Mouse (Mus musculus): Measurements from ENCODE around the gene Cldn11.
A peak's percentile ranks its signal among the peaks of the same experiment; 100 is the strongest.
"Not testable (repeated sequence)": the region's sequence is repeated elsewhere in the genome, so short reads cannot be mapped to it uniquely, and the experiment has no call there.

The Cldn11 gene

GRCm38 (mm10) chr3:31149706-31150105 lies at the start of gene Cldn11:
Cldn11 (plus strand) TSS chr3:31149920.
- DNase-seq (ENCODE audit: low spot score in 2 of 2), result peak in 1 of 2 experiments; percentile 30

- DNase-seq (ENCODE audit: low spot score in 2 of 2), result no peak
These were observed 49.7 kb upstream of the Cldn11 start for GRCm38 (mm10) chr3:31100026-31100425.

- DNase-seq (ENCODE audit: low spot score in 2 of 2), result no peak
These were observed 48.9 kb upstream of the Cldn11 start for GRCm38 (mm10) chr3:31100802-31101201.

GRCm38 (mm10) chr3:31104936-31105335 lies 44.8 kb upstream of the Cldn11 start:
- DNase-seq (ENCODE audit: low spot score in 2 of 2), result no peak

GRCm38 (mm10) chr3:31106597-31106996 lies 43.1 kb upstream of the Cldn11 start:
- no peak for DNase-seq (ENCODE audit: low spot score in 2 of 2)

- DNase-seq (ENCODE audit: low spot score in 2 of 2), result no peak
These were observed 42.0 kb upstream of the Cldn11 start for GRCm38 (mm10) chr3:31107674-31108073.

GRCm38 (mm10) chr3:31109108-31109507 lies 40.6 kb upstream of the Cldn11 start:
- no peak for DNase-seq (ENCODE audit: low spot score in 2 of 2)

- no peak for DNase-seq (ENCODE audit: low spot score in 2 of 2)
These were observed 26.6 kb upstream of the Cldn11 start for GRCm38 (mm10) chr3:31123098-31123497.

GRCm38 (mm10) chr3:31126303-31126702 lies 23.4 kb upstream of the Cldn11 start:
- DNase-seq (ENCODE audit: low spot score in 2 of 2), result no peak

GRCm38 (mm10) chr3:31126848-31127247 lies 22.9 kb upstream of the Cldn11 start:
- no peak for DNase-seq (ENCODE audit: low spot score in 2 of 2)

GRCm38 (mm10) chr3:31129766-31130165 lies 20.0 kb upstream of the Cldn11 start:
- no peak for DNase-seq (ENCODE audit: low spot score in 2 of 2)

GRCm38 (mm10) chr3:31133664-31134063 lies 16.1 kb upstream of the Cldn11 start:
- DNase-seq (ENCODE audit: low spot score in 2 of 2), result no peak

GRCm38 (mm10) chr3:31134246-31134645 lies 15.5 kb upstream of the Cldn11 start:
- no peak for DNase-seq (ENCODE audit: low spot score in 2 of 2)

- no peak for DNase-seq (ENCODE audit: low spot score in 2 of 2)
These were observed 15.0 kb upstream of the Cldn11 start for GRCm38 (mm10) chr3:31134696-31135095.

GRCm38 (mm10) chr3:31136591-31136990 lies 13.1 kb upstream of the Cldn11 start:
- DNase-seq (ENCODE audit: low spot score in 2 of 2), result not testable (repeated sequence)

- DNase-seq (ENCODE audit: low spot score in 2 of 2), result peak; percentile 44 to 74
These were observed 11.0 kb upstream of the Cldn11 start for GRCm38 (mm10) chr3:31138454-31139424.

GRCm38 (mm10) chr3:31141621-31142020 lies 8.1 kb upstream of the Cldn11 start:
- DNase-seq (ENCODE audit: low spot score in 2 of 2), result no peak

GRCm38 (mm10) chr3:31145222-31145621 lies 4.5 kb upstream of the Cldn11 start:
- DNase-seq (ENCODE audit: low spot score in 2 of 2), result not testable (repeated sequence)

GRCm38 (mm10) chr3:31145641-31146290 lies 4.0 kb upstream of the Cldn11 start:
- peak in 1 of 2 experiments; percentile 69 for DNase-seq (ENCODE audit: low spot score in 2 of 2)

GRCm38 (mm10) chr3:31148595-31148994 lies 1.1 kb upstream of the Cldn11 start:
- no peak for DNase-seq (ENCODE audit: low spot score in 2 of 2)

- DNase-seq (ENCODE audit: low spot score in 2 of 2), result no peak
These were observed 2.4 kb downstream of the Cldn11 start for GRCm38 (mm10) chr3:31152108-31152507.

GRCm38 (mm10) chr3:31156126-31156525 lies 6.4 kb downstream of the Cldn11 start:
- no peak for DNase-seq (ENCODE audit: low spot score in 2 of 2)

GRCm38 (mm10) chr3:31157776-31158175 lies 8.1 kb downstream of the Cldn11 start:
- DNase-seq (ENCODE audit: low spot score in 2 of 2), result no peak

Measured in thymus, postnatal 10 days (tissue).